Mouse (Mus musculus) CH12.LX (cell line): ENCODE results near the gene Dnajc2. TPM values are rescaled to one million over a fixed set of nuclear protein-coding genes. Genes with fewer than 3 reads are reported as not detected.

Source experiments
- DNase-seq: peaks from one replicate; pipeline ENCODE4 v3.0.0-alpha.2; 2013; ENCODE audit errors: extremely low read depth
- H3K27ac ChIP-seq: 2 replicates; pipeline ENCODE4 v1.5.1; 2012; ENCODE audit warnings: low read depth, mild to moderate bottlenecking, control low read depth, moderate library complexity; ENCODE audit not compliant: insufficient read depth
- H3K27me3 ChIP-seq: replicated peaks from 2 replicates; pipeline ENCODE3; 2012; ENCODE audit warnings: inconsistent platforms
- H3K36me3 ChIP-seq, 2 experiments: replicated peaks in 1 of 2; 2 replicates each; pipeline versions ENCODE3 to v1.6.1; 2012; ENCODE audit warnings: inconsistent platforms in 1 of 2, low read length in 1 of 2, mild to moderate bottlenecking in 1 of 2, mixed read lengths in 1 of 2, moderate library complexity in 1 of 2; ENCODE audit not compliant: control insufficient read depth in 1 of 2, insufficient read depth in 1 of 2
- H3K4me1 ChIP-seq, 2 experiments: 2 replicates each; pipeline ENCODE4 v1.6.1; 2012; ENCODE audit warnings: inconsistent platforms in 1 of 2, moderate library complexity in 1 of 2; ENCODE audit not compliant: insufficient read depth in 2 of 2, control insufficient read depth in 1 of 2
- H3K4me2 ChIP-seq: 2 replicates; pipeline ENCODE4 v1.6.1; 2012; ENCODE audit warnings: low read depth, mild to moderate bottlenecking, control low read depth; ENCODE audit not compliant: poor library complexity, insufficient read depth, severe bottlenecking
- H3K4me3 ChIP-seq, 3 experiments: fragments of 150-350 bp in 1 of 3; sonication (generic) in 1 of 3; replicated peaks in 1 of 3; 2 replicates each; pipeline versions ENCODE3 to v1.5.1; 2011 to 2012; ENCODE audit warnings: low read depth in 2 of 3, low read length in 2 of 3, mild to moderate bottlenecking in 2 of 3, moderate library complexity in 2 of 3, control low read depth in 1 of 3, improper control_type of control experiment in 1 of 3, inconsistent platforms in 1 of 3, mixed read lengths in 1 of 3; ENCODE audit not compliant: poor library complexity in 1 of 3
- H3K79me2 ChIP-seq: replicated peaks from 2 replicates; pipeline ENCODE4 v1.6.1; 2012; ENCODE audit warnings: mild to moderate bottlenecking, moderate library complexity; ENCODE audit not compliant: control insufficient read depth, poor library complexity, insufficient read depth, severe bottlenecking; ENCODE audit errors: extremely low read depth
- H3K9ac ChIP-seq: 2 replicates; pipeline ENCODE4 v1.6.1; 2012; ENCODE audit warnings: low read depth, mild to moderate bottlenecking, control low read depth, moderate library complexity; ENCODE audit not compliant: insufficient read depth
- H3K9me3 ChIP-seq: replicated peaks from 2 replicates; pipeline ENCODE3; 2012; ENCODE audit warnings: low read length, inconsistent platforms, mixed read lengths
- BHLHE40 ChIP-seq: IDR thresholded peaks from 2 replicates; pipeline ENCODE4 v1.6.1; 2011; ENCODE audit warnings: mild to moderate bottlenecking, low read depth, low read length, improper control_type of control experiment
- E2F4 ChIP-seq: IDR thresholded peaks from 2 replicates; pipeline ENCODE4 v1.6.1; 2011; ENCODE audit warnings: low read depth, low read length, improper control_type of control experiment; ENCODE audit not compliant: insufficient replicate concordance
- ELF1 ChIP-seq: IDR thresholded peaks from 2 replicates; pipeline ENCODE4 v1.6.1; 2014; ENCODE audit warnings: low read depth, mild to moderate bottlenecking, inconsistent platforms, low read length, improper control_type of control experiment
- EP300 ChIP-seq: IDR thresholded peaks from 2 replicates; pipeline ENCODE4 v1.6.1; 2011; ENCODE audit warnings: low read length, improper control_type of control experiment
- GABPA ChIP-seq: IDR thresholded peaks from 2 replicates; pipeline ENCODE4 v1.6.1; 2012; ENCODE audit warnings: low read depth, low read length, improper control_type of control experiment, inconsistent platforms; ENCODE audit not compliant: insufficient replicate concordance
- HCFC1 ChIP-seq: IDR thresholded peaks from 2 replicates; pipeline ENCODE4 v1.6.1; 2012; ENCODE audit warnings: low read depth, mild to moderate bottlenecking, inconsistent platforms, low read length, improper control_type of control experiment
- IRF4 ChIP-seq: IDR thresholded peaks from 2 replicates; pipeline ENCODE4 v1.6.1; 2014; ENCODE audit warnings: low read depth, mild to moderate bottlenecking, inconsistent platforms, low read length, improper control_type of control experiment
- JUN ChIP-seq: IDR thresholded peaks from 2 replicates; pipeline ENCODE4 v1.6.1; 2011; ENCODE audit warnings: low read depth, mild to moderate bottlenecking, low read length, improper control_type of control experiment, moderate library complexity; ENCODE audit not compliant: insufficient read depth
- JUND ChIP-seq: conservative IDR thresholded peaks from 2 replicates; pipeline ENCODE4 v1.6.1; 2011; ENCODE audit warnings: low read depth, low read length, improper control_type of control experiment
- KAT2A ChIP-seq: IDR thresholded peaks from 2 replicates; pipeline ENCODE4 v1.6.1; 2012; ENCODE audit warnings: low read length, improper control_type of control experiment, inconsistent platforms; ENCODE audit not compliant: insufficient replicate concordance
- MAFK ChIP-seq: IDR thresholded peaks from 2 replicates; pipeline ENCODE4 v1.6.1; 2011; ENCODE audit warnings: low read length, improper control_type of control experiment; ENCODE audit not compliant: insufficient replicate concordance
- MAZ ChIP-seq: IDR thresholded peaks from 2 replicates; pipeline ENCODE4 v1.6.1; 2012; ENCODE audit warnings: low read depth, mild to moderate bottlenecking, inconsistent platforms, low read length, improper control_type of control experiment, moderate library complexity
- MEF2A ChIP-seq: IDR thresholded peaks from 2 replicates; pipeline ENCODE4 v1.6.1; 2014; ENCODE audit warnings: low read depth, mild to moderate bottlenecking, inconsistent platforms, low read length, improper control_type of control experiment, borderline replicate concordance
- MXI1 ChIP-seq: IDR thresholded peaks from 2 replicates; pipeline ENCODE4 v1.6.1; 2011; ENCODE audit warnings: mild to moderate bottlenecking, low read depth, low read length, improper control_type of control experiment
- NELFE ChIP-seq: IDR thresholded peaks from 2 replicates; pipeline ENCODE4 v1.6.1; 2011; ENCODE audit warnings: low read depth, low read length, improper control_type of control experiment
- POLR2AphosphoS2 ChIP-seq: IDR thresholded peaks from 2 replicates; pipeline ENCODE4 v1.6.1; 2011; ENCODE audit warnings: low read depth, low read length, improper control_type of control experiment
- SIN3A ChIP-seq: IDR thresholded peaks from 2 replicates; pipeline ENCODE4 v1.6.1; 2012; ENCODE audit warnings: low read length, improper control_type of control experiment, inconsistent platforms
- SMC3 ChIP-seq: IDR thresholded peaks from 2 replicates; pipeline ENCODE4 v1.6.1; 2011; ENCODE audit warnings: low read depth, low read length, improper control_type of control experiment
- ZC3H11A ChIP-seq: IDR thresholded peaks from 2 replicates; pipeline ENCODE4 v1.6.1; 2012; ENCODE audit warnings: low read depth, mild to moderate bottlenecking, inconsistent platforms, low read length, improper control_type of control experiment
- ZKSCAN1 ChIP-seq: IDR thresholded peaks from 2 replicates; pipeline ENCODE4 v1.6.1; 2012; ENCODE audit warnings: low read depth, inconsistent platforms, low read length, improper control_type of control experiment, borderline replicate concordance
- ZMIZ1 ChIP-seq: IDR thresholded peaks from 2 replicates; pipeline ENCODE4 v1.6.1; 2012; ENCODE audit warnings: low read depth, mild to moderate bottlenecking, inconsistent platforms, low read length, improper control_type of control experiment
- dilution Hi-C: fragments of 300-500 bp; cut with MboI; formaldehyde crosslinking; loops from 2 replicates; pipeline ENCODE4 v1.14.3; 2020; ENCODE audit warnings: low sequenced_read_pairs; ENCODE audit not compliant: extremely low pct_unique_long_range_greater_than_20kb, extremely low pct_ligation_motif_present
- in situ Hi-C: fragments of 300-500 bp; cut with MboI; formaldehyde crosslinking; loops from 3 replicates; pipeline ENCODE4 v1.14.3; 2019; ENCODE audit warnings: low sequenced_read_pairs, low pct_ligation_motif_present, low pct_unique_long_range_greater_than_20kb, mixed read lengths
- polyA plus RNA-seq: library from polyadenylated mRNA; unstranded; fragments of >175 nt; gene quantifications from 2 replicates; pipeline ENCODE4 v1.2.1, GENCODE M21; 2012; ENCODE audit warnings: low read depth; ENCODE audit not compliant: insufficient read length
- total RNA-seq, 2 experiments: library from RNA; depleted of rRNA; stranded (reverse); fragments of 300-350 nt in 1 of 2; fragments of >200 nt in 1 of 2; gene quantifications; 2 replicates each; pipeline ENCODE4 v1.2.3; 2012 to 2014

Gene Dnajc2
- total and polyA plus RNA-seq, 3 experiments, result 79.2 to 242 (median 138) TPM

DNA sequence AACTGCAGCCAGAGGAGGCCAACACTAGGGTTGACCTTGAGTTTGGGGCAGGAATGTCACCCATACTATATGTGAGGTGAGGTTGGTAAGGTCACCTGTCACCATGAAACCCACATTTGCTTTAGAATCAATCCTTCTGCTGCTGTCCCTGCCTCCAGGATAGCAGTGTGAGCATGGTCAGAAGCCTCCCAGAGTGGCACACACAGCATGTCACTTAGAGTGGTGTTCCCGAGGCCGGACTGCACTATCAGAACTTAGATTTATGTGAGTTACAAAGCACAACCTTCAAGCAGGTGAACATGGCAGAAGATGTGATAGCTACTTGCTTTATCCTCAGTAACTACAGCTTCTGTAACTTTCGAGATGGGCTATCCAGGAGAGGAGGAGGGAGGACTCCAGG is 46.7 kb upstream of the Dnajc2 start:
- peaks cover 2 to 15% of the 10 kb centered on the region in 2 experiments; a peak in 3 of 4 replicates for H3K4me1 ChIP-seq
- H3K4me2 ChIP-seq, result no peak overlapping the region
- no peaks in the 10 kb centered on the region for H3K9me3 ChIP-seq
- H3K27me3 ChIP-seq, result no peaks in the 10 kb centered on the region
- H3K36me3 ChIP-seq, result no peaks in the 10 kb centered on the region
- no peak overlapping the region for H3K27ac ChIP-seq
- in situ Hi-C loops, result no loop called here
- H3K9ac ChIP-seq, result no peak overlapping the region
- no peak overlapping the region for H3K4me3 ChIP-seq
- no peaks in the 10 kb centered on the region for H3K79me2 ChIP-seq
- dilution Hi-C loops, result no loop called here
- no peak for TF ChIP-seq GABPA
- TF ChIP-seq BHLHE40, result no peak
- no peak for TF ChIP-seq E2F4
- no peak for TF ChIP-seq EP300
- TF ChIP-seq IRF4, result no peak
- TF ChIP-seq HCFC1, result no peak
- no peak for DNase-seq

GRCm38 (mm10) chr5:21828855-21829254 is 43.8 kb upstream of the Dnajc2 start:
- no peak for DNase-seq
- Histone ChIP-seq H3K36me3 (no peaks in the 10 kb centered on the region), H3K79me2 (no peaks in the 10 kb centered on the region), H3K4me2 (no peak overlapping the region), H3K27ac (no peak overlapping the region), H3K4me3 (no peak overlapping the region), H3K4me1 (peaks cover 5 to 33% of the 10 kb centered on the region in 2 experiments), H3K27me3 (no peaks in the 10 kb centered on the region), H3K9ac (no peak overlapping the region)
- in situ Hi-C loops, result no loop called here
- dilution Hi-C loops, result no loop called here
- TF ChIP-seq JUN (no peak), JUND (no peak), HCFC1 (no peak)
- TF ChIP-seq, all 38 proteins: peak for 0
- no peaks in the 10 kb centered on the region for H3K9me3 ChIP-seq

DNA sequence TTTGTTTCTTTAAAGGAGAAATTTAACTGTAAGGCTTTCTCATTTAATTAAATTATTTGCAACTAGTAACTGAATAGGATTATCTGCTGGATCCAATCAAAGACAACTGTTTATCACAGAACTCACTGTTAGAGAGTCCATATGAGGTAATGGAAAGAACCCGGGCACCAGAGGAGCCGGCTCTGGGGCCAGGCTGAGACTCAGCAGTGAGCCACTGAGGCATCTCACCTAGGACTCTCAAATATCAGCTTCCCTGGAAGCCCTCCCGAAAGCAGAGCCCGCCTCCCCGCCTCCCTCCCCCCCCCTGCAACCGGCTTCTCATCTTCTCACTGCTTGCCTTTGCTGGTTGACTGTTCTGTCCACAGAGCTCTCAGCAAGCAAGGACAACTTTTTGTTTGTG is 42.6 kb upstream of the Dnajc2 start:
- no peak overlapping the region for H3K4me3 ChIP-seq
- H3K79me2 ChIP-seq, result no peaks in the 10 kb centered on the region
- no peak overlapping the region for H3K27ac ChIP-seq
- dilution Hi-C loops (no loop called here), in situ Hi-C loops (no loop called here)
- no peaks in the 10 kb centered on the region for H3K27me3 ChIP-seq
- no peaks in the 10 kb centered on the region for H3K9me3 ChIP-seq
- no peak for TF ChIP-seq MAZ
- TF ChIP-seq SIN3A, result no peak
- TF ChIP-seq MAFK, result no peak
- no peak for TF ChIP-seq GABPA
- TF ChIP-seq ZMIZ1, result no peak
- no peak for TF ChIP-seq ELF1
- TF ChIP-seq HCFC1, result no peak
- TF ChIP-seq ZC3H11A, result no peak
- TF ChIP-seq MEF2A, result no peak
- TF ChIP-seq JUN, result no peak
- TF ChIP-seq POLR2AphosphoS2, result no peak
- no peak for TF ChIP-seq SMC3
- no peak for TF ChIP-seq KAT2A
- TF ChIP-seq NELFE, result no peak
- TF ChIP-seq ZKSCAN1, result no peak
- TF ChIP-seq MXI1, result no peak
- TF ChIP-seq, all 38 proteins: peak for 0
- no peak overlapping the region for H3K9ac ChIP-seq
- no peak for DNase-seq
- no peak overlapping the region for H3K4me2 ChIP-seq
- peaks cover 5 to 33% of the 10 kb centered on the region in 2 experiments for H3K4me1 ChIP-seq
- no peaks in the 10 kb centered on the region for H3K36me3 ChIP-seq
